Mouse (Mus musculus) adrenal gland, postnatal 4 days (tissue): ENCODE results near the gene Gm3045. TPM values are rescaled to one million over a fixed set of nuclear protein-coding genes. Genes with fewer than 3 reads are reported as not detected.

Source experiments
- DNase-seq, 2 experiments: peaks; one replicate each; pipeline ENCODE4 v3.0.0; 2021 to 2022; ENCODE audit warnings: low spot score in 2 of 2, mixed read lengths in 2 of 2
- total RNA-seq, 2 experiments: library from RNA; stranded (reverse); gene quantifications; 2 replicates each; pipeline ENCODE4 v1.2.3; 2021

The Gm3045 gene
- total RNA-seq, 2 experiments from 2014 or later = not detected

DNA sequence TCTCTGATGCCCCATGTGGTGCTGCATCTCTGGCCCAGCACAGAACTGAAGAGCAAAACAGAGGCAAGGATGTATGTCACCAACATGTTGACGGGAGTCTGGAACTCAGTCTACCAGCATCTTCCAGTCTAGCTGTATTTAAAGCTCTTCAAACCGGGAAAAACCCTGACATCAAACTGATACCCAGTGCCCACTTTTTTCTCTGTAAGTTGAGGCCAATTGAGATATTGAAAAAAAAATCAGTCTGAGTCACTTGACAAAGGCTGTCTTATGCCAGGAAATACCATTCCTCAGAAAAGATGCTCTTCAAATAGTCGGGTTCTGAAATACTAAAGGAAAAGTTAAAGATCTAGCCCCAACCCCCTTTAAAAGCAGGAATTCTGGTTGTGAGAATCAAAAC, 55.8 kb downstream of the Gm3045 start, which contains the start of gene Il9:
TSS of gene Il9 (minus strand) at position 101 of the 400 bp plus-strand sequence.
- no peak for DNase-seq

Other genes with a start within 250 kb of the Gm3045 start
- gene Tifab, start 247.7 kb upstream of the Gm3045 start, total RNA-seq = 1 to 10 TPM; 1.4 to 1.8 TPM
- gene Neurog1, start 174.4 kb upstream of the Gm3045 start, total RNA-seq = not detected
- 10 to 100 TPM; 28.0 to 30.1 TPM for gene Cxcl14, start 130.0 kb upstream of the Gm3045 start, total RNA-seq
- gene Slc25a48, start 11.8 kb downstream of the Gm3045 start, total RNA-seq = under 1 TPM; 0.42 to 0.76 TPM
- gene Il9, start 55.7 kb downstream of the Gm3045 start, total RNA-seq = not detected
- 1 to 10 TPM; 7.1 to 8.3 TPM for gene Fbxl21, start 95.9 kb downstream of the Gm3045 start, total RNA-seq
- gene Lect2, start 121.9 kb downstream of the Gm3045 start, total RNA-seq = 10 to 100 TPM in 1 of 2 experiments, under 1 TPM in 1; 0.98 to 24.8 TPM
- 10 to 100 TPM; 52.0 to 53.4 TPM for gene Tgfbi, start 182.9 kb downstream of the Gm3045 start, total RNA-seq